Mouse (Mus musculus) hindbrain, embryonic 15.5 days (tissue): ENCODE measurements at regions not wholly inside any gene's neighbourhood (a gene's known extent, or its start where the extent isn't known, plus 50 kb on each side); places are given as distances from the start of the nearest gene placed in this dataset.

Experiments
- ATAC-seq: fragments of 200-750 bp; cut with Nextera tagmentation; 2 replicates; pipeline ENCODE4 v1.8.0; 2017; ENCODE audit warnings: low read depth, moderate number of reproducible peaks, moderate TSS enrichment; ENCODE audit not compliant: low FRiP score
- H3K27ac ChIP-seq: fragments of 300-500 bp; sonication (generic); replicated peaks from 2 replicates; pipeline ENCODE4 v1.5.1; 2015; ENCODE audit warnings: mild to moderate bottlenecking, inconsistent platforms
- H3K27me3 ChIP-seq: fragments of 300-500 bp; sonication (generic); 2 replicates; pipeline ENCODE4 v1.6.1; 2015; ENCODE audit warnings: control low read depth, inconsistent platforms
- H3K36me3 ChIP-seq: fragments of 300-500 bp; sonication (generic); 2 replicates; pipeline ENCODE4 v1.6.1; 2015; ENCODE audit warnings: control low read depth, inconsistent platforms
- H3K4me1 ChIP-seq: fragments of 300-500 bp; sonication (generic); replicated peaks from 2 replicates; pipeline ENCODE4 v1.6.1; 2015; ENCODE audit warnings: control low read depth, inconsistent platforms
- H3K4me2 ChIP-seq: fragments of 300-500 bp; sonication (generic); 2 replicates; pipeline ENCODE4 v1.6.1; 2015; ENCODE audit warnings: moderate library complexity, mild to moderate bottlenecking, inconsistent platforms
- H3K4me3 ChIP-seq: fragments of 300-500 bp; sonication (generic); 2 replicates; pipeline ENCODE4 v1.5.1; 2015; ENCODE audit warnings: mild to moderate bottlenecking, inconsistent platforms
- H3K9ac ChIP-seq: fragments of 300-500 bp; sonication (generic); 2 replicates; pipeline ENCODE4 v1.6.1; 2015; ENCODE audit warnings: inconsistent platforms
- H3K9me3 ChIP-seq: fragments of 300-500 bp; sonication (generic); 2 replicates; pipeline ENCODE4 v1.6.1; 2016; ENCODE audit warnings: control low read depth, inconsistent platforms
- WGBS: fragments of 180-500 bp; shearing (Covaris S2); methylation state at CpG from one replicate; pipeline ENCODE4 v1.1.7; 2015; 5-methylcytosine and 5-hydroxymethylcytosine counted together

- Histone ChIP-seq H3K4me1 (no peaks in the 10 kb centered on the region), H3K27me3 (no peaks in the 10 kb centered on the region), H3K9ac (no peak overlapping the region), H3K36me3 (no peaks in the 10 kb centered on the region), H3K4me2 (no peak overlapping the region), H3K9me3 (no peaks in the 10 kb centered on the region), H3K27ac (no peak overlapping the region), H3K4me3 (no peak overlapping the region)
- no peak for ATAC-seq
- 46% methylated on average over 7 of the region's 7 CpGs for WGBS
These were observed 95.3 kb downstream of the Lurap1l start for GRCm38 (mm10) chr4:81005507-81006328.

GRCm38 (mm10) chr4:81006546-81006945, 96.1 kb downstream of the Lurap1l start:
- H3K36me3 ChIP-seq = no peaks in the 10 kb centered on the region
- no peak overlapping the region for H3K27ac ChIP-seq
- H3K27me3 ChIP-seq = no peaks in the 10 kb centered on the region
- no peaks in the 10 kb centered on the region for H3K9me3 ChIP-seq
- 98% methylated on average over 1 of the region's 1 CpGs for WGBS
- no peak overlapping the region for H3K9ac ChIP-seq
- no peak overlapping the region for H3K4me2 ChIP-seq
- no peak for ATAC-seq
- no peak overlapping the region for H3K4me3 ChIP-seq
- no peaks in the 10 kb centered on the region for H3K4me1 ChIP-seq

- Histone ChIP-seq H3K4me2 (no peak overlapping the region), H3K9me3 (no peaks in the 10 kb centered on the region), H3K27me3 (no peaks in the 10 kb centered on the region), H3K36me3 (no peaks in the 10 kb centered on the region), H3K4me1 (no peaks in the 10 kb centered on the region), H3K27ac (no peak overlapping the region), H3K9ac (no peak overlapping the region), H3K4me3 (no peak overlapping the region)
- ATAC-seq = no peak
- 40% methylated on average over 2 of the region's 2 CpGs for WGBS
These were observed 111.4 kb downstream of the Lurap1l start for GRCm38 (mm10) chr4:81021850-81022249.

GRCm38 (mm10) chr4:81023436-81023983, 113.1 kb downstream of the Lurap1l start:
- WGBS = 78% methylated on average over 14 of the region's 14 CpGs
- no peaks in the 10 kb centered on the region for H3K9me3 ChIP-seq
- no peak overlapping the region for H3K9ac ChIP-seq
- H3K4me3 ChIP-seq = no peak overlapping the region
- H3K4me1 ChIP-seq = no peaks in the 10 kb centered on the region
- no peaks in the 10 kb centered on the region for H3K36me3 ChIP-seq
- no peak overlapping the region for H3K4me2 ChIP-seq
- no peak overlapping the region for H3K27ac ChIP-seq
- H3K27me3 ChIP-seq = no peaks in the 10 kb centered on the region
- no peak for ATAC-seq

GRCm38 (mm10) chr4:81027558-81027957, 117.1 kb downstream of the Lurap1l start:
- Histone ChIP-seq H3K4me2 (no peak overlapping the region), H3K36me3 (no peaks in the 10 kb centered on the region), H3K9ac (no peak overlapping the region), H3K27me3 (no peaks in the 10 kb centered on the region), H3K9me3 (no peaks in the 10 kb centered on the region), H3K4me3 (no peak overlapping the region), H3K27ac (no peak overlapping the region), H3K4me1 (no peaks in the 10 kb centered on the region)
- no peak for ATAC-seq
- 93% methylated on average over 1 of the region's 1 CpGs for WGBS

- Histone ChIP-seq H3K4me3 (no peak overlapping the region), H3K27ac (no peak overlapping the region), H3K9me3 (no peaks in the 10 kb centered on the region), H3K9ac (no peak overlapping the region), H3K36me3 (no peaks in the 10 kb centered on the region), H3K4me1 (no peaks in the 10 kb centered on the region), H3K4me2 (no peak overlapping the region), H3K27me3 (no peaks in the 10 kb centered on the region)
- no peak for ATAC-seq
- WGBS = 82% methylated on average over 3 of the region's 3 CpGs
These were observed 120.2 kb downstream of the Lurap1l start for GRCm38 (mm10) chr4:81030671-81031070.

- no peak overlapping the region for H3K9ac ChIP-seq
- no peaks in the 10 kb centered on the region for H3K4me1 ChIP-seq
- no peaks in the 10 kb centered on the region for H3K9me3 ChIP-seq
- H3K27me3 ChIP-seq = no peaks in the 10 kb centered on the region
- H3K27ac ChIP-seq = no peak overlapping the region
- no peak overlapping the region for H3K4me3 ChIP-seq
- no peaks in the 10 kb centered on the region for H3K36me3 ChIP-seq
- H3K4me2 ChIP-seq = no peak overlapping the region
- no peak for ATAC-seq
These were observed 127.0 kb downstream of the Lurap1l start for GRCm38 (mm10) chr4:81037336-81037902.

GRCm38 (mm10) chr4:81058227-81058626, 147.8 kb downstream of the Lurap1l start:
- H3K27me3 ChIP-seq = no peaks in the 10 kb centered on the region
- ATAC-seq = no peak
- 98% methylated on average over 1 of the region's 1 CpGs for WGBS
- H3K4me2 ChIP-seq = no peak overlapping the region
- H3K9ac ChIP-seq = no peak overlapping the region
- H3K4me1 ChIP-seq = no peaks in the 10 kb centered on the region
- H3K27ac ChIP-seq = no peak overlapping the region
- no peaks in the 10 kb centered on the region for H3K9me3 ChIP-seq
- no peak overlapping the region for H3K4me3 ChIP-seq
- no peaks in the 10 kb centered on the region for H3K36me3 ChIP-seq

GRCm38 (mm10) chr4:81058809-81059208, 148.4 kb downstream of the Lurap1l start:
- no peaks in the 10 kb centered on the region for H3K36me3 ChIP-seq
- no peaks in the 10 kb centered on the region for H3K9me3 ChIP-seq
- no peak overlapping the region for H3K27ac ChIP-seq
- H3K4me1 ChIP-seq = no peaks in the 10 kb centered on the region
- 87% methylated on average over 5 of the region's 5 CpGs for WGBS
- H3K4me2 ChIP-seq = no peak overlapping the region
- no peak overlapping the region for H3K9ac ChIP-seq
- no peak overlapping the region for H3K4me3 ChIP-seq
- H3K27me3 ChIP-seq = no peaks in the 10 kb centered on the region
- ATAC-seq = no peak

GRCm38 (mm10) chr4:81059356-81059755, 148.9 kb downstream of the Lurap1l start:
- H3K9me3 ChIP-seq = no peaks in the 10 kb centered on the region
- no peak overlapping the region for H3K9ac ChIP-seq
- WGBS = 80% methylated on average over 3 of the region's 3 CpGs
- no peak overlapping the region for H3K27ac ChIP-seq
- H3K4me2 ChIP-seq = no peak overlapping the region
- no peaks in the 10 kb centered on the region for H3K4me1 ChIP-seq
- H3K27me3 ChIP-seq = no peaks in the 10 kb centered on the region
- no peak for ATAC-seq
- no peaks in the 10 kb centered on the region for H3K36me3 ChIP-seq
- H3K4me3 ChIP-seq = no peak overlapping the region

- Histone ChIP-seq H3K4me2 (no peak overlapping the region), H3K9ac (no peak overlapping the region), H3K9me3 (no peaks in the 10 kb centered on the region), H3K27ac (no peak overlapping the region), H3K27me3 (no peaks in the 10 kb centered on the region), H3K4me1 (no peaks in the 10 kb centered on the region), H3K4me3 (no peak overlapping the region), H3K36me3 (no peaks in the 10 kb centered on the region)
- no peak for ATAC-seq
- WGBS = 58% methylated on average over 6 of the region's 6 CpGs
These were observed 172.0 kb downstream of the Lurap1l start for GRCm38 (mm10) chr4:81082290-81082947.

GRCm38 (mm10) chr4:81085188-81085587, 174.7 kb downstream of the Lurap1l start:
- no peaks in the 10 kb centered on the region for H3K4me1 ChIP-seq
- WGBS = 74% methylated on average over 4 of the region's 4 CpGs
- H3K4me2 ChIP-seq = no peak overlapping the region
- no peak overlapping the region for H3K27ac ChIP-seq
- no peak overlapping the region for H3K9ac ChIP-seq
- H3K36me3 ChIP-seq = no peaks in the 10 kb centered on the region
- no peaks in the 10 kb centered on the region for H3K9me3 ChIP-seq
- no peak for ATAC-seq
- no peak overlapping the region for H3K4me3 ChIP-seq
- no peaks in the 10 kb centered on the region for H3K27me3 ChIP-seq
